Mouse (Mus musculus): ENCODE data around the gene Tcp11l1. TPM values are rescaled to one million over a fixed set of nuclear protein-coding genes. Genes with fewer than 3 reads are reported as not detected.
A peak's percentile ranks its signal among the peaks of the same experiment; 100 is the strongest.

Gene Tcp11l1
- polyA plus RNA-seq (2012; ENCODE audit: insufficient read depth, insufficient read length, missing spikeins), result 21.9 and 22.0 TPM in 2 replicates

DNA sequence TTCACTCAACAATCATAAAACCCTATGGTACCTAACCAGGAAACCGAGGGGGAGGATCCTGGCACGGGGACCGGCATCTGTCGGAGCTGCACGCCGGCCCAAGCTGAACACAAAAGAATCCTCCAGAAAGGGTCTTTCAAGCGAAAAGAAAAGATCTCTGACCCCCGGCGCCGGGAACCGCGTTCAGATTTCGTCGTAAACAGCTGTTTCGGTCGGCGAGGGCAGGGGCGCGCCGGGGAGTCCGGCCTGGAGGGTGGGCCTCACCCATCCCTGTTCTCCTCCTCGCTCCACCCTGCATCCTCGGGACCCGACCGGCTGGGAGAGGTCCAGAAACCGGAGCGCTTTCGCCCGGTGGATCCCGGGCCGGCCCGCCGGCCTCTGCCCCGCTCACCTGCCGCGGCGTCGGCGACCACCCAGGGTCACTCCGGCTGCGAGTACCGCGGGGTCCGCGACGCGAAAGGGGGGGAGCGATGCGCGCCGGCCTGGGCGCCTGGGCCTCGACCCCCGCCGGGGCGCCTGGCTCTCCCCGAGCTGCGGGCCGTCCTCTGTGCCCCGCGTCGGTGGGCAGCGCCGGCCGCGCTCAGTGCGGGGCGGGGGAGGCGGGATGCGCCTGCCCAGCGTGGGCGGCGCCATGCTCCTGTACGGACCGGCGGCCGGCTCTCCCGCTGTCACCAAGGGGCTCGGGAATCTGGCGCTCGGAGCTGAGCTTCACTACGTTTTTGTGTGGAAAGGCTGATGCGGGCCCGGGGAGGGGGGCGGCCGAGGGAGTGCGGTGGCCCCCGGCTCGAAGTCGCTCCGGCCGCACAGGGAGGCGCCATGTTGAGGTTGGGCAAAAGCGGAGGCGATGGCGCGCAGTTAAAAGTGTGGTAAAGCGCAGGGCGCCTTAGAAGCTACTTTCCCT lies at the start of gene Tcp11l1:
Tcp11l1 (minus strand) TSS at position 585 of the 901 bp plus-strand sequence.
- Histone ChIP-seq H3K27ac (ENCODE audit: insufficient read depth, low read depth, low read length) (peak within 1 kb of the TSS; percentile 33), H3K4me1 (ENCODE audit: control insufficient read depth, insufficient read depth, low read length) (peaks cover 16% of the 10 kb centered on the region), H3K4me3 (ENCODE audit: insufficient read depth, low read length) (peak within 1 kb of the TSS; percentile 80)
- TF ChIP-seq CTCF (IDR thresholded peaks at IDR 0.05; ENCODE audit: low read depth, low read length) (no peak), POLR2A (IDR thresholded peaks at IDR 0.05; ENCODE audit: borderline replicate concordance, low read depth, low read length) (no peak)

DNA sequence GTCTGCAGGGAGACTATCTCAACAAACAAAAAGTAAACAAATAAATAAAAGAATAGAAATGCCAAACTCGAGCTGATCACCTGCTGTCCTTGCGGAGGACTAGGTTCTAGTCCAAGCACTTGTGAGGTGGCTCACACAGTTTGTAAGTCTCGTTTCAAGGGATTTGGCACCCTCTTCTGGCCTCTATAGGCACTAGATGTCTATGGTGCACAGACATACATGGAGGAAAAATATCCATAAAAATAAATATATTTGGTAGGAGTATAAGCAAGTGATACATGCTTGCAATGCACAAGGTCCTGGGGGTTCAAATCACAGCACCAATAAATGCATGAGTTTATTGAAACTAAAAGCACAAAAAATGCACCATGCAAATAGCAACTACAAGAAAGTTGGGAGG lies 38.6 kb upstream of the Tcp11l1 start:
- no peaks in the 10 kb centered on the region for H3K4me1 ChIP-seq (ENCODE audit: control insufficient read depth, insufficient read depth, low read length)

GRCm38 (mm10) chr2:104748652-104749183 lies 36.7 kb upstream of the Tcp11l1 start:
- TF ChIP-seq CTCF (IDR thresholded peaks at IDR 0.05; ENCODE audit: low read depth, low read length), result no peak
- no peak for TF ChIP-seq POLR2A (IDR thresholded peaks at IDR 0.05; ENCODE audit: borderline replicate concordance, low read depth, low read length)
- Histone ChIP-seq H3K4me1 (ENCODE audit: control insufficient read depth, insufficient read depth, low read length) (no peaks in the 10 kb centered on the region), H3K27ac (ENCODE audit: insufficient read depth, low read depth, low read length) (no peak overlapping the region), H3K4me3 (ENCODE audit: insufficient read depth, low read length) (no peak overlapping the region)

More for the DNA sequence above, 38.6 kb upstream of the Tcp11l1 start:
- Histone ChIP-seq H3K27ac (ENCODE audit: insufficient read depth, low read depth, low read length) (no peak overlapping the region), H3K4me3 (ENCODE audit: insufficient read depth, low read length) (no peak overlapping the region)
- TF ChIP-seq POLR2A (IDR thresholded peaks at IDR 0.05; ENCODE audit: borderline replicate concordance, low read depth, low read length) (no peak), CTCF (IDR thresholded peaks at IDR 0.05; ENCODE audit: low read depth, low read length) (0 out of 2 replicates have a peak, but pooled peaks have one; percentile 19)

- H3K27ac ChIP-seq (ENCODE audit: insufficient read depth, low read depth, low read length), result no peak overlapping the region
- H3K4me3 ChIP-seq (ENCODE audit: insufficient read depth, low read length), result no peak overlapping the region
- TF ChIP-seq POLR2A (IDR thresholded peaks at IDR 0.05; ENCODE audit: borderline replicate concordance, low read depth, low read length), result no peak
- no peak for TF ChIP-seq CTCF (IDR thresholded peaks at IDR 0.05; ENCODE audit: low read depth, low read length)
- H3K4me1 ChIP-seq (ENCODE audit: control insufficient read depth, insufficient read depth, low read length), result no peaks in the 10 kb centered on the region
Measured at GRCm38 (mm10) chr2:104746251-104746650, 34.3 kb upstream of the Tcp11l1 start.

DNA sequence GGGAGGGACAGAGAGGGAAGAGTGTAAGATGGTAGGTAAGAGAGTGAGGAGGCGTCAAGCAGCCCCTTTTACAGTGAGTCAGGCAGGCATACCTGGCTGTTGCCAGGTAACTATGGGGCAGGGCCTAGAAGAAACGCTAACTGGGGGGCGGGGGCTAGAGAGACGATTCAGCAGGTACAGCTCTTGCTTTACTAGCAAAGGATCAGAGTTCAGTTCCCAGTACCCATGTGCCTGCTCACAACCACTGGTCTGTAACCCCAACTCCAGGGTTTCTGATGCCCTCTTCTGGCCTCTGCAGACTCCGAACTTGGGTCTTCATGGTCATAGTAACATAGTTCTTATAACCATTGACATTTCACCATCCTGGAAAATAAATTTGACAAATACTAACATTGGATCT lies 32.0 kb upstream of the Tcp11l1 start:
- H3K4me3 ChIP-seq (ENCODE audit: insufficient read depth, low read length), result no peak overlapping the region
- H3K27ac ChIP-seq (ENCODE audit: insufficient read depth, low read depth, low read length), result no peak overlapping the region
- peaks cover 4% of the 10 kb centered on the region; the same call in 1 of the 2 replicates for H3K4me1 ChIP-seq (ENCODE audit: control insufficient read depth, insufficient read depth, low read length)
- TF ChIP-seq CTCF (IDR thresholded peaks at IDR 0.05; ENCODE audit: low read depth, low read length) (no peak), POLR2A (IDR thresholded peaks at IDR 0.05; ENCODE audit: borderline replicate concordance, low read depth, low read length) (no peak)

GRCm38 (mm10) chr2:104743160-104743559 lies 31.2 kb upstream of the Tcp11l1 start:
- Histone ChIP-seq H3K4me1 (ENCODE audit: control insufficient read depth, insufficient read depth, low read length) (peaks cover 4% of the 10 kb centered on the region; the same call in 1 of the 2 replicates), H3K27ac (ENCODE audit: insufficient read depth, low read depth, low read length) (no peak overlapping the region), H3K4me3 (ENCODE audit: insufficient read depth, low read length) (peak overlapping the region; percentile 87)
- no peak for TF ChIP-seq POLR2A (IDR thresholded peaks at IDR 0.05; ENCODE audit: borderline replicate concordance, low read depth, low read length)
- no peak for TF ChIP-seq CTCF (IDR thresholded peaks at IDR 0.05; ENCODE audit: low read depth, low read length)

- TF ChIP-seq CTCF (IDR thresholded peaks at IDR 0.05; ENCODE audit: low read depth, low read length), result no peak
- no peak for TF ChIP-seq POLR2A (IDR thresholded peaks at IDR 0.05; ENCODE audit: borderline replicate concordance, low read depth, low read length)
- peak within 1 kb of the TSS; percentile 87 for H3K4me3 ChIP-seq (ENCODE audit: insufficient read depth, low read length)
- H3K27ac ChIP-seq (ENCODE audit: insufficient read depth, low read depth, low read length), result no peak within 1 kb of the TSS
Measured at GRCm38 (mm10) chr2:104742741-104743064, 30.7 kb upstream of the Tcp11l1 start, which contains the start of gene Depdc7. Gene Depdc7, minus strand, starts transcription at chr2:104742878.

GRCm38 (mm10) chr2:104741896-104742740 lies 30.1 kb upstream of the Tcp11l1 start:
- TF ChIP-seq CTCF (IDR thresholded peaks at IDR 0.05; ENCODE audit: low read depth, low read length) (no peak), POLR2A (IDR thresholded peaks at IDR 0.05; ENCODE audit: borderline replicate concordance, low read depth, low read length) (no peak)
- Histone ChIP-seq H3K4me3 (ENCODE audit: insufficient read depth, low read length) (peak overlapping the region; percentile 87), H3K27ac (ENCODE audit: insufficient read depth, low read depth, low read length) (no peak overlapping the region), H3K4me1 (ENCODE audit: control insufficient read depth, insufficient read depth, low read length) (peaks cover 4% of the 10 kb centered on the region; the same call in 1 of the 2 replicates)

More at GRCm38 (mm10) chr2:104742741-104743064, 30.7 kb upstream of the Tcp11l1 start, which contains the start of gene Depdc7:
- H3K4me1 ChIP-seq (ENCODE audit: control insufficient read depth, insufficient read depth, low read length), result peaks cover 4% of the 10 kb centered on the region; the same call in 1 of the 2 replicates

All from bone marrow macrophage, adult 2 months (primary cell).